Mouse (Mus musculus): ENCODE results near the gene Tmem54. TPM values are rescaled to one million over a fixed set of nuclear protein-coding genes. Genes with fewer than 3 reads are reported as not detected.

Gene Tmem54
- polyA plus RNA-seq, 1 experiment, result not detected

- no peaks in the 10 kb centered on the region for H3K9me3 ChIP-seq (ENCODE audit: control insufficient read depth, low read length)
- peaks cover 18% of the 10 kb centered on the region for H3K4me1 ChIP-seq (ENCODE audit: control insufficient read depth)
- H3K27me3 ChIP-seq (ENCODE audit: control insufficient read depth), result no peaks in the 10 kb centered on the region
- H3K36me3 ChIP-seq (ENCODE audit: control insufficient read depth), result peaks cover 7% of the 10 kb centered on the region
- no peak for TF ChIP-seq GATA1 (IDR thresholded peaks at IDR 0.05; ENCODE audit: low read length)
- TF ChIP-seq TAL1 (IDR thresholded peaks at IDR 0.05; ENCODE audit: low read length), result no peak
- no peak overlapping the region for H3K4me3 ChIP-seq (replicated peaks)
Measured at GRCm38 (mm10) chr4:129065688-129066236, 39.6 kb upstream of the Tmem54 start.

- Histone ChIP-seq H3K9me3 (ENCODE audit: control insufficient read depth, low read length) (no peaks in the 10 kb centered on the region), H3K4me3 (replicated peaks) (no peak overlapping the region), H3K27me3 (ENCODE audit: control insufficient read depth) (no peaks in the 10 kb centered on the region), H3K4me1 (ENCODE audit: control insufficient read depth) (peaks cover 4% of the 10 kb centered on the region), H3K36me3 (ENCODE audit: control insufficient read depth) (peaks cover 4% of the 10 kb centered on the region)
- TF ChIP-seq GATA1 (IDR thresholded peaks at IDR 0.05; ENCODE audit: low read length) (no peak), TAL1 (IDR thresholded peaks at IDR 0.05; ENCODE audit: low read length) (no peak)
Measured at GRCm38 (mm10) chr4:129067638-129068415, 37.5 kb upstream of the Tmem54 start.

- peaks cover 10% of the 10 kb centered on the region for H3K36me3 ChIP-seq (ENCODE audit: control insufficient read depth)
- no peaks in the 10 kb centered on the region; the same call in 1 of the 2 replicates for H3K4me1 ChIP-seq (ENCODE audit: control insufficient read depth)
- no peak for TF ChIP-seq GATA1 (IDR thresholded peaks at IDR 0.05; ENCODE audit: low read length)
- TF ChIP-seq TAL1 (IDR thresholded peaks at IDR 0.05; ENCODE audit: low read length), result no peak
- H3K27me3 ChIP-seq (ENCODE audit: control insufficient read depth), result no peaks in the 10 kb centered on the region
- no peaks in the 10 kb centered on the region for H3K9me3 ChIP-seq (ENCODE audit: control insufficient read depth, low read length)
- no peak overlapping the region for H3K4me3 ChIP-seq (replicated peaks)
Measured at GRCm38 (mm10) chr4:129068848-129069247, 36.5 kb upstream of the Tmem54 start.

- Histone ChIP-seq H3K9me3 (ENCODE audit: control insufficient read depth, low read length) (no peaks in the 10 kb centered on the region), H3K4me3 (replicated peaks) (no peak overlapping the region), H3K27me3 (ENCODE audit: control insufficient read depth) (no peaks in the 10 kb centered on the region), H3K36me3 (ENCODE audit: control insufficient read depth) (peaks cover 92% of the 10 kb centered on the region), H3K4me1 (ENCODE audit: control insufficient read depth) (no peaks in the 10 kb centered on the region)
- TF ChIP-seq TAL1 (IDR thresholded peaks at IDR 0.05; ENCODE audit: low read length), result no peak
- TF ChIP-seq GATA1 (IDR thresholded peaks at IDR 0.05; ENCODE audit: low read length), result no peak
Measured at GRCm38 (mm10) chr4:129079126-129079525, 26.2 kb upstream of the Tmem54 start.

GRCm38 (mm10) chr4:129081041-129081440, 24.3 kb upstream of the Tmem54 start:
- no peaks in the 10 kb centered on the region for H3K27me3 ChIP-seq (ENCODE audit: control insufficient read depth)
- H3K9me3 ChIP-seq (ENCODE audit: control insufficient read depth, low read length), result no peaks in the 10 kb centered on the region
- H3K36me3 ChIP-seq (ENCODE audit: control insufficient read depth), result peaks cover 91% of the 10 kb centered on the region

GRCm38 (mm10) chr4:129081512-129081911, 23.8 kb upstream of the Tmem54 start:
- H3K27me3 ChIP-seq (ENCODE audit: control insufficient read depth), result no peaks in the 10 kb centered on the region
- H3K9me3 ChIP-seq (ENCODE audit: control insufficient read depth, low read length), result no peaks in the 10 kb centered on the region
- H3K4me1 ChIP-seq (ENCODE audit: control insufficient read depth), result no peaks in the 10 kb centered on the region
- no peak overlapping the region for H3K4me3 ChIP-seq (replicated peaks)
- H3K36me3 ChIP-seq (ENCODE audit: control insufficient read depth), result peaks cover 90% of the 10 kb centered on the region
- TF ChIP-seq TAL1 (IDR thresholded peaks at IDR 0.05; ENCODE audit: low read length), result no peak
- no peak for TF ChIP-seq GATA1 (IDR thresholded peaks at IDR 0.05; ENCODE audit: low read length)

More at GRCm38 (mm10) chr4:129081041-129081440, 24.3 kb upstream of the Tmem54 start:
- Histone ChIP-seq H3K4me3 (replicated peaks) (no peak overlapping the region), H3K4me1 (ENCODE audit: control insufficient read depth) (no peaks in the 10 kb centered on the region)
- TF ChIP-seq TAL1 (IDR thresholded peaks at IDR 0.05; ENCODE audit: low read length) (no peak), GATA1 (IDR thresholded peaks at IDR 0.05; ENCODE audit: low read length) (no peak)

GRCm38 (mm10) chr4:129081939-129082338, 23.4 kb upstream of the Tmem54 start:
- Histone ChIP-seq H3K27me3 (ENCODE audit: control insufficient read depth) (no peaks in the 10 kb centered on the region), H3K4me3 (replicated peaks) (no peak overlapping the region), H3K36me3 (ENCODE audit: control insufficient read depth) (peaks cover 86% of the 10 kb centered on the region), H3K4me1 (ENCODE audit: control insufficient read depth) (no peaks in the 10 kb centered on the region), H3K9me3 (ENCODE audit: control insufficient read depth, low read length) (no peaks in the 10 kb centered on the region)
- TF ChIP-seq GATA1 (IDR thresholded peaks at IDR 0.05; ENCODE audit: low read length) (no peak), TAL1 (IDR thresholded peaks at IDR 0.05; ENCODE audit: low read length) (no peak)

GRCm38 (mm10) chr4:129082379-129083115, 22.8 kb upstream of the Tmem54 start:
- peaks cover 82% of the 10 kb centered on the region for H3K36me3 ChIP-seq (ENCODE audit: control insufficient read depth)
- no peaks in the 10 kb centered on the region for H3K9me3 ChIP-seq (ENCODE audit: control insufficient read depth, low read length)
- no peak overlapping the region for H3K4me3 ChIP-seq (replicated peaks)
- H3K4me1 ChIP-seq (ENCODE audit: control insufficient read depth), result no peaks in the 10 kb centered on the region
- no peak for TF ChIP-seq GATA1 (IDR thresholded peaks at IDR 0.05; ENCODE audit: low read length)
- TF ChIP-seq TAL1 (IDR thresholded peaks at IDR 0.05; ENCODE audit: low read length), result no peak
- H3K27me3 ChIP-seq (ENCODE audit: control insufficient read depth), result no peaks in the 10 kb centered on the region

GRCm38 (mm10) chr4:129084896-129085295, 20.5 kb upstream of the Tmem54 start:
- no peaks in the 10 kb centered on the region for H3K27me3 ChIP-seq (ENCODE audit: control insufficient read depth)
- peaks cover 62% of the 10 kb centered on the region for H3K36me3 ChIP-seq (ENCODE audit: control insufficient read depth)
- TF ChIP-seq TAL1 (IDR thresholded peaks at IDR 0.05; ENCODE audit: low read length) (no peak), GATA1 (IDR thresholded peaks at IDR 0.05; ENCODE audit: low read length) (no peak)
- no peaks in the 10 kb centered on the region for H3K9me3 ChIP-seq (ENCODE audit: control insufficient read depth, low read length)
- no peaks in the 10 kb centered on the region for H3K4me1 ChIP-seq (ENCODE audit: control insufficient read depth)
- H3K4me3 ChIP-seq (replicated peaks), result no peak overlapping the region

All from erythroblast, embryonic 14.5 days (primary cell).